ENCODE assay signal across 8 mouse cellular contexts in the genomic region with DNA sequence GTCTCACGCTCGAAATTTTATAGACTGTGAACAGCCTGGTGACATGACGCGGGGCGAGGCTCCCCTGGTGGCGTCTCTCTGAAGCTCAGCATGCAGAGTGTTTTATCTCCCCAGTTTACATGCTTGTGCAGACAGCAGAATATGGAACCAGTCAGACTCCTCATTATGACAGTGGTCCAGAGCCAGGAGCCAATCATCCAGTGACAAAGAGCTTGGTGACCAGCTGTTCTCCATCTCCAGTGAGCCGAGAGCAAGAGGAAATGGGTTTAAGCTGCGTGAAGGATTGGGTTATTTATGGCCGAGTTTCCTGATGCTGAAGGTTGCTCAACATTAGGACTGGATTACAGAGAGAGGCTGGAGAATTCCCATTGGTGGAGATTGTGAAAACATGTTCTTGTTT. TPM values are rescaled to one million over a fixed set of nuclear protein-coding genes. Genes with fewer than 3 reads are reported as not detected.
A peak's percentile ranks its signal among the peaks of the same experiment; 100 is the strongest.
DNase-seq lines count a peak whose midpoint lies in the region; ATAC-seq and TF ChIP-seq lines count a peak whose summit lies in the region.

No protein-coding gene starts in this region.

- H3K79me2 ChIP-seq in heart, adult 2 months (replicated peaks; ENCODE audit: control insufficient read depth, insufficient read depth, low read length), result no peaks in the 10 kb centered on the region

- ATAC-seq in heart, embryonic 12.5 days (ENCODE audit: insufficient number of reproducible peaks, low FRiP score), result no peak
- ATAC-seq in embryonic facial prominence, embryonic 11.5 days (replicated peaks; ENCODE audit: insufficient number of reproducible peaks, low FRiP score, low TSS enrichment, low read depth), result no peak; the same call in 1 of the 2 replicates
- ATAC-seq in limb, embryonic 12.5 days (ENCODE audit: insufficient number of reproducible peaks, insufficient read depth, low FRiP score, low TSS enrichment, low read depth), result 0 out of 2 replicates have a peak, but pooled peaks have one; percentile 33
- peak; percentile 84 for ATAC-seq in neural tube, embryonic 12.5 days (ENCODE audit: low FRiP score, low read depth)

- H3K4me3 ChIP-seq in heart, adult 2 months, result no peak overlapping the region
- no peak overlapping the region for H3K4me3 ChIP-seq in heart, embryonic 12.5 days
- no peak overlapping the region for H3K4me3 ChIP-seq in embryonic facial prominence, embryonic 11.5 days (ENCODE audit: low read depth, low read length)
- H3K4me3 ChIP-seq in limb, embryonic 12.5 days (replicated peaks), result no peak overlapping the region
- H3K4me3 ChIP-seq in neural tube, embryonic 12.5 days, result no peak overlapping the region

- H3K9ac ChIP-seq in heart, adult 2 months (ENCODE audit: low read depth, low read length), result no peak overlapping the region
- H3K9ac ChIP-seq in heart, embryonic 12.5 days, result no peak overlapping the region
- no peak overlapping the region for H3K9ac ChIP-seq in embryonic facial prominence, embryonic 11.5 days (replicated peaks; ENCODE audit: low read length)
- H3K9ac ChIP-seq in limb, embryonic 12.5 days (replicated peaks), result no peak overlapping the region
- H3K9ac ChIP-seq in neural tube, embryonic 12.5 days, result no peak overlapping the region

- no peak for TF ChIP-seq EP300 in heart, adult 2 months (IDR thresholded peaks at IDR 0.05; ENCODE audit: insufficient read depth, low read depth, low read length)

- no peak for TF ChIP-seq POLR2A in heart, adult 2 months (IDR thresholded peaks at IDR 0.05; ENCODE audit: insufficient read depth, low read depth, low read length)

- no peaks in the 10 kb centered on the region for H3K36me3 ChIP-seq in heart, adult 2 months (ENCODE audit: control insufficient read depth, insufficient read depth, low read length)
- H3K36me3 ChIP-seq in heart, embryonic 12.5 days, result no peaks in the 10 kb centered on the region
- no peaks in the 10 kb centered on the region for H3K36me3 ChIP-seq in embryonic facial prominence, embryonic 11.5 days (replicated peaks; ENCODE audit: control insufficient read depth, insufficient read depth, low read depth, low read length)
- no peaks in the 10 kb centered on the region for H3K36me3 ChIP-seq in limb, embryonic 12.5 days
- no peaks in the 10 kb centered on the region for H3K36me3 ChIP-seq in neural tube, embryonic 12.5 days

- H3K9me3 ChIP-seq in heart, embryonic 12.5 days (replicated peaks), result no peaks in the 10 kb centered on the region
- no peaks in the 10 kb centered on the region for H3K9me3 ChIP-seq in embryonic facial prominence, embryonic 11.5 days (replicated peaks; ENCODE audit: control insufficient read depth, low read length)
- H3K9me3 ChIP-seq in limb, embryonic 12.5 days, result no peaks in the 10 kb centered on the region
- no peaks in the 10 kb centered on the region for H3K9me3 ChIP-seq in neural tube, embryonic 12.5 days

- no peak overlapping the region for H3K4me2 ChIP-seq in heart, embryonic 12.5 days
- H3K4me2 ChIP-seq in embryonic facial prominence, embryonic 11.5 days (ENCODE audit: low read depth, low read length), result no peak overlapping the region
- H3K4me2 ChIP-seq in limb, embryonic 12.5 days, result peak overlapping the region; percentile 15; the same call in 1 of the 2 replicates
- no peak overlapping the region for H3K4me2 ChIP-seq in neural tube, embryonic 12.5 days (replicated peaks)

- no peaks in the 10 kb centered on the region for H3K27me3 ChIP-seq in heart, adult 2 months (ENCODE audit: control insufficient read depth, insufficient read depth, low read length)
- H3K27me3 ChIP-seq in heart, embryonic 12.5 days (replicated peaks), result no peaks in the 10 kb centered on the region
- H3K27me3 ChIP-seq in embryonic facial prominence, embryonic 11.5 days (ENCODE audit: control insufficient read depth, insufficient read depth, low read length), result no peaks in the 10 kb centered on the region
- H3K27me3 ChIP-seq in limb, embryonic 12.5 days, result peaks cover 9% of the 10 kb centered on the region
- peaks cover 14% of the 10 kb centered on the region for H3K27me3 ChIP-seq in neural tube, embryonic 12.5 days (replicated peaks)

- TF ChIP-seq CTCF in heart, adult 2 months (IDR thresholded peaks at IDR 0.05), result peak; percentile 34

- no peak overlapping the region for H3K27ac ChIP-seq in heart, adult 2 months
- H3K27ac ChIP-seq in heart, embryonic 12.5 days (ENCODE audit: poor library complexity, severe bottlenecking), result no peak overlapping the region
- H3K27ac ChIP-seq in embryonic facial prominence, embryonic 11.5 days (replicated peaks; ENCODE audit: low read depth, low read length), result no peak overlapping the region
- H3K27ac ChIP-seq in limb, embryonic 12.5 days, result no peak overlapping the region
- H3K27ac ChIP-seq in neural tube, embryonic 12.5 days, result no peak overlapping the region

- intact Hi-C loops in heart, adult 2 months (cut with DNase I), result no loop called here

- peak; percentile 31 to 47 for DNase-seq in heart, adult 2 months
- DNase-seq in embryonic facial prominence, embryonic 11.5 days (ENCODE audit: low spot score), result peak; percentile 61
- DNase-seq in heart, postnatal 4 days, result peak; percentile 46
- no peak for DNase-seq in spleen, postnatal 14 days (ENCODE audit: low spot score in 2 of 2)
- no peak for DNase-seq in adrenal gland, adult 2 months

- WGBS in heart, adult 2 months, result 65% methylated on average over 9 of the region's 9 CpGs
- 61% methylated on average over 9 of the region's 9 CpGs for WGBS in heart, embryonic 12.5 days
- 62% methylated on average over 9 of the region's 9 CpGs for WGBS in embryonic facial prominence, embryonic 11.5 days
- 14% methylated on average over 9 of the region's 9 CpGs for WGBS in limb, embryonic 12.5 days
- WGBS in neural tube, embryonic 12.5 days, result 25% methylated on average over 9 of the region's 9 CpGs

- H3K4me1 ChIP-seq in heart, adult 2 months (ENCODE audit: control insufficient read depth, insufficient read depth, low read length), result no peaks in the 10 kb centered on the region
- peaks cover 10% of the 10 kb centered on the region for H3K4me1 ChIP-seq in heart, embryonic 12.5 days (replicated peaks)
- H3K4me1 ChIP-seq in embryonic facial prominence, embryonic 11.5 days (ENCODE audit: control insufficient read depth, insufficient read depth, low read length), result no peaks in the 10 kb centered on the region
- peaks cover 11% of the 10 kb centered on the region; the same call in 1 of the 2 replicates for H3K4me1 ChIP-seq in limb, embryonic 12.5 days (replicated peaks)
- H3K4me1 ChIP-seq in neural tube, embryonic 12.5 days, result 0 out of 2 replicates have a peak, but pooled peaks cover 4% of the 10 kb centered on the region

RNA-seq across cellular contexts. Expression of gene Sgpp2, which starts 28.1 kb away (rescaled TPM):
- total RNA-seq in heart, adult 2 months (2021), result under 1 TPM in 1 of 2 experiments, not detected in 1; 0.09 TPM
- 0.26 and 0.31 TPM in 2 replicates for polyA plus RNA-seq in heart, adult 2 months (2012; rRNA removed)
- polyA plus RNA-seq in heart, embryonic 12.5 days (2016; fragmentation: Nextera tagmentation; extraction: Ambion mirVana), result 0.14 TPM in 2 replicates
- 6.2 and 6.9 TPM in 2 replicates for polyA plus RNA-seq in embryonic facial prominence, embryonic 11.5 days (2014; fragmentation: Nextera tagmentation; extraction: Ambion mirVana)
- total RNA-seq in heart, postnatal 4 days (2021), result under 1 TPM; 0.10 to 0.11 TPM
- polyA plus RNA-seq in limb, embryonic 12.5 days (2016; fragmentation: Nextera tagmentation; extraction: Ambion mirVana), result 0.83 and 1.0 TPM in 2 replicates
- polyA plus RNA-seq in neural tube, embryonic 12.5 days (2016; fragmentation: Nextera tagmentation; extraction: Ambion mirVana), result 1.2 and 2.1 TPM in 2 replicates
- total RNA-seq in adrenal gland, adult 2 months (2021), result 1 to 10 TPM in 1 of 2 experiments, under 1 TPM in 1; 0.86 to 2.1 TPM
- 1.1 and 1.2 TPM in 2 replicates for polyA plus RNA-seq in adrenal gland, adult 2 months (2012; rRNA removed)

Comparison
In these comparisons a context has a peak if more than half of its experiments do, and no peak if none do; other contexts are left out.
1. DNase-seq: peak in heart, adult 2 months (2 of 2), embryonic facial prominence, embryonic 11.5 days (single experiment) and heart, postnatal 4 days (single experiment); none in spleen, postnatal 14 days (0 of 2) and adrenal gland, adult 2 months (single experiment).
2. ATAC-seq: peak in limb, embryonic 12.5 days (single experiment) and neural tube, embryonic 12.5 days (single experiment); none in heart, embryonic 12.5 days (single experiment) and embryonic facial prominence, embryonic 11.5 days (single experiment).